Mouse (Mus musculus) cortical plate, adult 2 months (tissue): ENCODE measurements around the gene Unc5a. TPM values are rescaled to one million over a fixed set of nuclear protein-coding genes. Genes with fewer than 3 reads are reported as not detected.

Source experiments
- H3K27ac ChIP-seq: fragments of 200-500 bp; 2 replicates; pipeline ENCODE4 v1.5.1; 2012; ENCODE audit warnings: low read length, control low read depth, inconsistent platforms; ENCODE audit not compliant: insufficient read depth
- H3K4me1 ChIP-seq: fragments of 200-500 bp; 2 replicates; pipeline ENCODE4 v1.6.1; 2011; ENCODE audit warnings: low read length; ENCODE audit not compliant: control insufficient read depth, insufficient read depth
- H3K4me3 ChIP-seq: fragments of 200-500 bp; 2 replicates; pipeline ENCODE4 v1.5.1; 2011; ENCODE audit warnings: mild to moderate bottlenecking, low read length, control low read depth; ENCODE audit not compliant: insufficient read depth
- CTCF ChIP-seq: fragments of 200-500 bp; IDR thresholded peaks from 2 replicates; pipeline ENCODE4 v1.5.1; 2011; ENCODE audit warnings: mild to moderate bottlenecking, control low read depth, low read length; ENCODE audit not compliant: insufficient read depth; ENCODE audit errors: extremely low read depth
- POLR2A ChIP-seq: fragments of 200-500 bp; IDR thresholded peaks from 2 replicates; pipeline ENCODE4 v1.6.1; 2011; ENCODE audit warnings: mild to moderate bottlenecking, low read length, control low read depth; ENCODE audit not compliant: insufficient read depth; ENCODE audit errors: extremely low read depth
- polyA plus RNA-seq: library from polyadenylated mRNA; depleted of rRNA; stranded (reverse); fragments of >200 nt; gene quantifications from 2 replicates; pipeline ENCODE4 v1.2.3, GENCODE M21; 2012; rRNA removed

Unc5a gene
- 62.2 and 66.0 TPM in 2 replicates for polyA plus RNA-seq

DNA sequence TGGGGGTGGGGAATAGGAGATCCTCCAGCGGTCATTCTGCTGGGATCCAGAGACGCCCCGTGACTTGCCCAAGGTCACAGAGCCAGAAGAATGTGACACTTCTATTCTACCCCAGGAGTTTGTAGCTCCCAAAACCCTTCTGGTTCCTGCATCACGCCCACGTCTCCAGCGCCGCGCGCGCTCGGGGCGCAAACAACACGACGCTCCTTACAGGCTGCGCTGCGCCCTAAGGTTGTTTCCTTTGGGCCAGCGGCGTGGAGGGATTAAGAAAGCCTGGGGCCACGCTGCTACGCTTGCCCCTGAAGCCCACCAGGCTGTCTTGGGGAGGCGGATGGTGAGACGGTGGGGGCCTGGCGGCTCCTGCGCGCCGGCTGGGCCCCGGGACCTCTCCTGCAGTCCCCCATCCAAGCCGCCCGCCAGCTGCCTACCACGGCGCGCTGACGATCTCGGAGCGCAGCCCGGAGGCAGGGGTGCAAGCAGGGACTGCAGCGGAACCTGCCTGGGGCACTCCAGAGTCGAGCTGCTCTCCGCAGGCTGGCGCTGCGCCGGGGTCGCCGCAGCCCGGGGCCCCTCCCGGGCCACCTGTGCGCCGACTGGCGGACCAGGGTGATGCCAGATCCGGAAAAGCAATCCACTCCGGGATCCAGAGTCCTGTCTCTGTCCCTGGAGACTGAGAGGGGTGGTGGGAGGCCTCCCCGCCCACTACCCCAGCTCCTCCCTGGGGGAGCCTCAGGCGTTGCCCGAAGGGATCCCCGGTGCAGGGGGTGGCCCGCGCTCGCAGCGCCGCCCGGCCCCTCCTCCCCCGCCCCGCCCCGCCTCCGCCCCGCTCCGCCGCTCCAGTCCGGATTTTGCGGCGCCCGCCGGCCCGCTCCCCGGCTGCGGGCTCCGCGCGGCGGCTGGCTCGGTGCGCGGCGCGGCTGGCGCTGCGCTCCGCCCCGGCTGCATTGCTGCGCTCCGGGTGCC lies at the start of gene Unc5a:
Gene Unc5a, plus strand, starts transcription at position 881 of the 963 bp plus-strand sequence.
- peaks cover 3% of the 10 kb centered on the region for H3K4me1 ChIP-seq
- peak within 1 kb of the TSS; percentile 98 for H3K27ac ChIP-seq
- H3K4me3 ChIP-seq = peak within 1 kb of the TSS; percentile 63
- TF ChIP-seq CTCF (no peak), POLR2A (no peak)

DNA sequence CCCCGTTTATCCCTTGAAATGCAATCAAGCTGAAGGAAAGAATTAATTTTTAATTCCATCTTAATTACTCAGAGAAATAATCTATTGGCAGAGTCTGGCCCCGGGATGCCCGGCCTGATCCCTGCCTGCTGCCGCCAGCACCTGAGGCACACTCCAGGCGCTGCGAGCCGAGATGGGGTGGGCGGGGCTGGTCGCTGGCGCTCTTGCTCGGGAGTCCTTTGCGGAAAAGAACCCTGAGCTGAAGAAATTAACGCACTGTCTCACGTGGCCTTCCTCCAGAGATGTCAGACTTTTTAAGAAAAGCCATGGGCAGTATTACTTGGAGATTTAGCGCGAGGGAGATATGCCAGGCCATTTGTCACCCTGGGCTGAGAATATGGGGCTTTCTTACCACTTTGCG lies 37.2 kb upstream of the Unc5a start:
- Histone ChIP-seq H3K4me1 (no peaks in the 10 kb centered on the region), H3K27ac (no peak overlapping the region), H3K4me3 (no peak overlapping the region)
- TF ChIP-seq POLR2A = no peak
- no peak for TF ChIP-seq CTCF

DNA sequence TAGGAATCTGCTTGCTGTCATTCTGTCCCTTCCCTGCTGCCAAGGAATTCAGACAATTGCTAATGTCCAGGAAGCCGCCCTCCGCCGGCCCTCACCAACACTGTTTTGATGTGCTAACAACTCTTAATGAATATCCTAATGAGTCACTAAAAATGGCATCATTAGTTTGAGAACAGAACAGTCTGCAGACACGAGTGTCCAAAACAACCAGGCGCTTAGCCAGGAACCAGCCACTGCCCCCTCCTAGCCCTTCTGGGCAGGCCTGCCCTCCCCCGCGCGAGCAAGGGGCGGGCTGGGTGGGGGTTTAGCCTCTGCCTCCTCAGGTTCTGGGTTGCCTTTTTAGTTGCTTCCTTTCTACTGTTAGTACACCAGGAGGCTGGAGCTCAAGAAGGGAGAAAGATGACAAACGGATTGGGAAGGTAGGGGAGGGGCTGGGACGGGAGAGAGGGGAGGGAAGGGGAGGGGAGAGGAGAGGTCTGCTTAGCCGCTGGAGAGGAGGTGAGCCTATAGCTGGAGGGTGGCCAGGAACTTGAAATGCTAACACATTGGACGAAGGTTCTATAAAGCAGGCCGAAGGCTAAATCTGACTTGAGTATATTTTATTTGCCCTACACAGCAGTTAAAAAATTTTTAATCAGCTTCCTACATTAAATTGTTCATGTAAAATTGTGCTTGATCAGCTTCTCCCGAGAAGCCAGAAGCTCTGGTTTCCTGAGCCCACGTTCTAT lies 36.2 kb upstream of the Unc5a start:
- Histone ChIP-seq H3K4me3 (no peak overlapping the region), H3K27ac (no peak overlapping the region), H3K4me1 (no peaks in the 10 kb centered on the region)
- no peak for TF ChIP-seq POLR2A
- TF ChIP-seq CTCF = no peak

DNA sequence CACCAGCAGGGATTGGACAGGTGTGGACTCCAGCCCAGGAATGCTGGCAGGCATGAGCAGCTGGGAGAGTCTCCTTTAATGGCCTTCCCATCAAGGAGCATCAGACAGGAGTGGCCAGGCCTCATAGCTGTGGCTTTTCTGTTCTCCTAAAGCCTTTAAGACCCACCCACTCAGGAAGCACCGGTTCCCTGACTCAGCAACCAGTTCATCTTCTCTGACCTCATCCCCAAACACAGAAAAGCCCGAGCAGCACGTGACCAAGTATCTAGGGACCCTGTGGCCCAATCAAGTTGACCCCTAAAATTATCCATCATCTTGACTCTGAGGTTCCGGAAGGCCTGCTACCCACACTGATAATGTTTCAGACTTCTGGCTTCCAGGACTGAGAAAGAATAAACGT lies 32.6 kb upstream of the Unc5a start:
- Histone ChIP-seq H3K4me3 (no peak overlapping the region), H3K27ac (no peak overlapping the region), H3K4me1 (no peaks in the 10 kb centered on the region)
- TF ChIP-seq CTCF (no peak), POLR2A (no peak)

DNA sequence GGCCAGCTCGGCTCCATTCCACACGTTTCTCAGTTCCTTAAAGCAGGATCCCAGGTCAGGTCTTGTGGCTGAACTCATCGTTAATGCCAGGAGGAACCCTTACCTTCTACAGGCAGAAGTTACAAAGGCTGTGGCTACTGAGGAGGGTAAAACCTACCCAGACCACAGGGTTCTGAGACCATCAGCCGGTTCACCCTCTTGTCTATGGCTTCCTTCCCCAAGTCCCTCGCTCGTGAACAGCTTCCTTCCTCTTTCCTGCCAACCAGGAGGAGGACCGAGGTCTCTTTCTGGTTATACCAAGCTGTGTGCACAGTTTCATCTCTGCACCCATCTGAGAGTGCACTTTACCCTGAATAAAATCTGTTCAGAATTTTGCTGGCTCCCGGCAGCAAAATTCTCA lies 30.3 kb upstream of the Unc5a start:
- no peaks in the 10 kb centered on the region for H3K4me1 ChIP-seq
- H3K4me3 ChIP-seq = no peak overlapping the region
- TF ChIP-seq CTCF = no peak
- TF ChIP-seq POLR2A = no peak
- H3K27ac ChIP-seq = no peak overlapping the region

DNA sequence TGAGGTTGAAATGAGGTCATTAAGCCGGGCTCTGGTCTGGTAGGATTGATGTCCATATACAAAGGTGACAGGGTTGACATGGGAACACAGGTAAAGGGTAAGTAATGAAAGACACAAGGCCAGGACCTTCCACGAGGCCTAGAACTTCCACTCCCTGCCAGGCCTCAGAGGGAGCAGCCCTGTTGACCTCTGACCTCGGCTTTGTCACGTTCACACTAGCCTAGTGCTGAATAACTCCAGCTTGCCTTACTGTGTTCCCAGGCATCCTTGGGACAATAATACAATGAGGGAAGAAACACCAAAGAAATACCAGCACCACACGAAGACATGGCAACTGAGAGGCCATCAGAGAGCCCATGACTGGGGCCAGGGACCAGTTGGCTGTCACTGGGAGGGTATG lies 29.5 kb upstream of the Unc5a start:
- no peak for TF ChIP-seq POLR2A
- no peaks in the 10 kb centered on the region for H3K4me1 ChIP-seq
- H3K27ac ChIP-seq = no peak overlapping the region
- no peak overlapping the region for H3K4me3 ChIP-seq

DNA sequence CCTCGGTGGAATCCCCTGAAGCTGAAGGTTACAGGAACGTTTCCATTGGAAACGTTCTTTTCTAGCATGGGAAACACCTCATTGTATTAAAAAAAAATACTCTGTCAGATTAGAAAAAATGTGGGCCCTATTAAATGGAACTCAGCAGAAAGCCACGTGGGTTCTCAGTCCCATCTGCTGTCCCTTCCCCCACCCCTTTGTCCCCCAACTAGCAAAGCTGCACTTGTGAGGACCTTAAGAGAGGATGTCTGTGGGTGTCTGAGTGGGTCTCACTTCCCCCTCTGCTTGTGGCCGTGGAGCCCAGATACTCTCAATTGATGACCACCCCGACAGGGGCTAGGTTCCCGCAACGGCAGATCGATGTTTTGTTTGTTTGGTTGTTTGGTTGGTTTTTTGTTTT lies 27.5 kb upstream of the Unc5a start:
- Histone ChIP-seq H3K4me3 (no peak overlapping the region), H3K27ac (no peak overlapping the region), H3K4me1 (no peaks in the 10 kb centered on the region)
- TF ChIP-seq POLR2A = no peak
- TF ChIP-seq CTCF = no peak

DNA sequence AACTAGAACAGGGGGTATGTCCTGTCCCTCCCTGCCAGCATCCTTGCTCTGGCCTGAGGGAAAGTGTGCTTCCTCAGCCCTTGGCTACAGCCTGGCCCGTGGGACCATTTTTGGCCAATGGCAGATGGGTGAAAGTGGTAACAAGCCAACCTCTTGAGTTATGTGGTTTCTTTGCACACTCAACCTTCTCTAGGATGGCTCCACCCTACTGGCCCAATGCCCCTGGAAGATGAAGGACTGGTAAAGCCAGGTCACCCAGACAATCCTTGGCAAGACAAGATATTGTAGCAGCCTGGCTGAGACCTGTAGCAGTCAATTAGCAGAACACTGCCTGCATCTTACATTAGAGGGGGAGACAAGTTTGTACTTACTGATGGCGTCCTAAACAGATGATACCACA lies 25.5 kb upstream of the Unc5a start:
- no peak overlapping the region for H3K27ac ChIP-seq
- no peak for TF ChIP-seq CTCF

DNA sequence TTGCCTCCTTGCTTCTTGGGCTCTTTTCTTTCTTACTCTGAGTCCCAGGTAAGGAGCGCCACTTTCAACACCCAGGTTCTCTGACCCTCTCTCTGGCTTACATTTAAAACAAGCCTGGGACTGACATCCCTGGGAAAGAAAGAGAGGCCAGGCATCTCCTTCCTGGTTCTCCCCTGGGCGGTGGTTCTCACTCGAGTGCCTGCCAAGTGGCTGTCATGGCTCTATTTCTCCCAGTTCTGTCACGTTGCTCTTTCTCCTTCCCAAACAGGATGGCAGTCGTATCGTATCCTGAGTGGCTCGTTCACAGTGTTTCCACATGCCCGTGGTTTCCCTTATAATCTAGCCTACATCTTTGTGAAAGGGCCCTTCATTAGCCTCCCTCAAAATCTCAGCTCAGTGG lies 23.7 kb upstream of the Unc5a start:
- Histone ChIP-seq H3K4me1 (no peaks in the 10 kb centered on the region), H3K4me3 (no peak overlapping the region), H3K27ac (no peak overlapping the region)
- TF ChIP-seq CTCF (no peak), POLR2A (no peak)

More for the DNA sequence above, 25.5 kb upstream of the Unc5a start:
- H3K4me1 ChIP-seq = no peaks in the 10 kb centered on the region
- no peak overlapping the region for H3K4me3 ChIP-seq

DNA sequence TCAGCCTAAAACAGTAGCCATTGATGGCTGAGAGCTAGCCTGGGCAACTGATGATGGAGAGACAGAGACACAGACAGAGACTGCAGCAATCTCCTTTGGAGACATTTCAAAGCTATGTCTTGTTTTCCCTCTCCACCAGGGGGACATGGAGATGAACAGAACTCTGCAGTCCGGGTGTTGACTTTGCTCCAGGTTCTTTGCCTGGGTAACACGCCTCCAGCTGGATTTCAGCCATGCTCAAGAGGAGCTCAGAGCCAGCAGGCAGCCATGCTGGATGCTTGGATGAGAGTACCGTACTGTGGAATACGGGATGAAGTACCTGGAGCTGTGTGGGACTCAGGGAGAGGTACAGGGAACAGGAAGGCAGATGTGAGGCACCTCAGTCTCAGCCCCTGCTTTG lies 22.6 kb upstream of the Unc5a start:
- Histone ChIP-seq H3K4me1 (no peaks in the 10 kb centered on the region), H3K4me3 (no peak overlapping the region), H3K27ac (no peak overlapping the region)
- peak; percentile 20; the same call in 1 of the 2 replicates for TF ChIP-seq CTCF
- TF ChIP-seq POLR2A = no peak
